Mouse (Mus musculus) heart, adult 11 months (tissue): ENCODE data around the gene Ppil6.
A peak's percentile ranks its signal among the peaks of the same experiment; 100 is the strongest.

Experiments
- DNase-seq: peaks from one replicate; pipeline ENCODE4 v3.0.0; 2022

The Ppil6 gene

DNA sequence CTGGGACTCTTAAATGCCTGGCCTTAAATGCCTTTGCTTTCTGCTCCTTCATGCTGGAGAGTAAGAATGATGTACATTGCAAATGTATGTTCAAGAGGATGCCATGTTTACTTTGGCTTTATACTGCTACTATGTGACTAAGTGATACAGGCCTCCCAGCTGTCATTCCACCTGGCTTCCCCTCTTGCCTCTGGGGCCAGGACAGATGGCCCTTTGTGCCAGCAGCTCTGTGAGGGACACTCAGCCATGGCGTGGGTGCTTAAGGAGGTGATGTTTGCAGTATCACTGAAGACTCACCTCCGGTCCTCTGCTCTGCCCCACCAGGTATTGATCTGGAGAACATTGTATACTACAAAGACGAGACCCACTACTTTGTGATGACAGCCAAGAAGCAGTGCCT is 10.3 kb upstream of the Ppil6 start:
- DNase-seq: no peak

DNA sequence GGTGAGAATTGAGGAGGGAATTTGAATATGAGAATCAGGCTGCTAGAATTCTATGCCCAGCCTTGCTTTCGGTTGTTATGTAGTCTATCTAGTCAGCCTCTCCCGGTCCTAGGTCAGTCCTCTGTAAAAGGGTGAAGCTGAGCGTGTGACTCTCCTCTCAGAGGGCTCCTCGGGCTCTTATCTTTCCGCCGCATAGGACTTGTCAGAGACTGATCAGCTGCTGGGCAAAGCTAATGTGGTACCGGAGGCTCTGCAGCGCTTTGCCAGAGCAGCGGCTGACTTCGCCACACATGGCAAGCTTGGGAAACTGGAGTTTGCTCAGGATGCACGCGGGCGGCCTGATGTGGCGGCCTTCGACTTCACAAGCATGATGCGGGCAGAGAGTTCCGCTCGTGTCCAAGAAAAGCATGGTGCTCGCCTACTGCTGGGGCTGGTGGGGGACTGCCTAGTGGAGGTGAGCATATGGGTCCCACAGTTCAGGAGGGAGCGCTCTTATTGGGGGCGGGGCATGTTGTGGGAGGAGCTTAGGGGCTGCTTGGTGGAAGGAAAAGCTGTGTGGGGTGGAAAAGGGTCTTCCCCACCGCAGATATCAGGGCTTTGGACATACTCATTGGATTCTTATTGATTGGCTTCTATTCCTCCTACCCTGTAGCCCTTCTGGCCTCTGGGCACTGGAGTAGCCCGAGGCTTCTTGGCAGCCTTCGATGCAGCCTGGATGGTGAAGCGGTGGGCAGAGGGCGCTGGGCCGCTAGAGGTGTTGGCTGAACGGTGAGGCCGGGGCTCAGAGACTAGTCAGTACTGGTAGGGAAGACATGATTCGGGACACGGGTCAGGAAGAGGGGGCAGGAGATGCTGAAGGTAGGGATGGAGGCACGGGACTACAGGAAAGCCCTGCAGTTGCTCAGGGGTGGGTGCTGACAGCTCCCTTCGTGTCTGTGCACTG is 9.0 kb upstream of the Ppil6 start:
- peak; percentile 92 for DNase-seq

DNA sequence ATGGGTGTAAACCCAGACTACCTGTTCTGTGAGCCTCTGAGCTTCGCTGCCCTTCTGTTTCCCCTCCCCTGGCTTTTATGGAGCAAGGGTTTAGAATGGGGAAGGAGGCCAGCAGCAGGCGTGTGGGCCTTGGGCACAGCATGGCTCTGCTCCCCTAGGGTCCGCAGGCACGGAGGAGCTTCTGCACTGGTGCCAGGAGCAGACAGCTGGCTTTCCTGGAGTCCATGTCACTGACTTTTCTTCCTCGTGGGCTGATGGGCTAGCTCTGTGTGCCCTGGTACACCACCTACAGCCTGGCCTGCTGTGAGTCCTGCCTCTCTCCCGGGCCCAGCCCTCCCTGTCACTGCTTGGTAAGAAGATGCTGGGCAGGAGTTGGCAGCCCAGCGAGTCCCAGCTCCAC is 7.8 kb upstream of the Ppil6 start:
- no peak for DNase-seq

DNA sequence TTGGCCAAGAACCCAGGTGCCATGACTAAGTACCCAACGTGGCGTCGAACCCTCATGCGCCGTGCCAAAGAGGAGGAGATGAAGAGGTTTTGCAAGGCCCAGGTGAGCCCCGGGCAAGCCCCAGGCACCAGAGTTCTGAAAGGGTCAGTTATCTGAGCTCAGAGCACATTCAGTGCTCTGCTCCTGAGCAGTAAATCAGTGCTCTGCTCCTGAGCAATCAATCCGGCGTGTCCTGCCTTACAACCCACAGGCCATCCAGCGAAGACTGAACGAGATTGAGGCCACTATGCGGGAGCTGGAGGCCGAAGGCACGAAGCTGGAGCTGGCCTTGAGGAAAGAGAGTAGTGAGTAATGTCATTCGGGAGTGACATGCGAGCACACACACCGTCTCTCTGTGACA is 4.5 kb upstream of the Ppil6 start:
- DNase-seq: no peak

DNA sequence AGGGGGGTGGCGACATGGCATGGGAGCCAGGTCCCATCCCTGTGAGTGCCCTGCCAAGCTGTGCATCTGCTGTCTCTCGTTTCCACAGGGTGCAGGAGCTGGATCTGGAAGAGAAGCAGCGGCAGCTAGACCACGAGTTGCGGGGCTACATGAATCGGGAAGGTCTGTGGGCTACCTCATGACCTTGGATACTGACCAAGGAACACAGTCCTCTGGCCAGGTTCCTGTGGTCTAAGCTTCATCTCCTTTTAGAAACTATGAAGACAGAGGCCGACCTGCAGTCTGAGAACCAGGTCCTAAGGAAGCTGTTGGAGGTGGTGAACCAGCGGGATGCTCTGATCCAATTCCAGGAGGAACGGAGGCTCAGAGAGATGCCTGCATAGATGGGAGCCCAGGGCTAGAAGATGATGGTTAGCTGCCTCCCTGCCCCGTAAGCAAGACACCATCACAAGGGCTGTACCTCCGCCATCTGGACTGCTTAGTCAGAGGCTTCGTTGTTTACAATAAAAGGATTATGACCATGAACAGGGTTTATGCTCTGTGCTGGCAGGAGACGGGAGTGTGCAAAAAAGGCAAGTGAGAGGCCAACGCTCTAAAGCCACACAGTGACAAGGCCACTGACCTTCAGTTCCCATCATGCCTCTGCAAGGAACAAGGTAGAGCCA is 3.6 kb upstream of the Ppil6 start:
- peak; percentile 89 for DNase-seq

DNA sequence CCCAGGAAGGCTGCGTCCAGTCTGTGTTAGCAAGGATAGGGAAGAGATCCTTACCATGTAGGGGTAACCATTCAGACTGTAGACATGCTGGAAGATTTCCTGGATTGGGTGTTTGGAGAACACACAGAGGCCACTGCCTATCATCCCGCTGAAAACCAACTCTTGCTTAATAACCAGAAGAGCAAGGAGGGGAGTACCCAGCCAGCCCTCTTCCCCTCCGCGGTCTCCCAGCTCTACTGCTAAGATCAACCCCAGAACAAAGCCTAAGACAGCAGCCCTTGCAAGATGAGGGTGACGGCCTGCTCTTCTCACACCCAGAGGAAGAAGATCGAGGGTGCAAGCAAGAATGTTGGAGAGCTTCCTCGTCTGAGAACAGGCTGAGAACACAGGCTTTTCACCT is 1.4 kb upstream of the Ppil6 start:
- peak; percentile 88 for DNase-seq

DNA sequence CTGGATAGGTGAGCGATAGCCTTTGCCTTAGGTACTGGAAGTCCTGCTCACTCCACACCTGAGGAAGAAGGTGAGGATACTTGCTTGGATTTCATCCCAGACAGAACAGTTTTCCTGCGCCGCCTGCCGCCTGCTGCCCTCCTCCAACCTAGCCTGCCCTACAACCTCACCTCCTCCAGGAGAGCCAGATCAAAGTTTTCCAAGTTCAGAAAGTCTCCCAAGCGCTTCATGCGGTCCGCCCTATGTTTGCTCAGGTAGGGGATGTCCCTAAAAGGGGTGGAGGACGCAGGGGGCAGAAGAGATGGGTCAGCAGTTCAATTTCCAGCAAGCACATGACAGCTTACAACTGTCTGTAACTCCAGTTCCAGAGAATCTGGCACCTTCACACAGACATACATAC is 945 bp upstream of the Ppil6 start:
- peak; percentile 90 for DNase-seq

DNA sequence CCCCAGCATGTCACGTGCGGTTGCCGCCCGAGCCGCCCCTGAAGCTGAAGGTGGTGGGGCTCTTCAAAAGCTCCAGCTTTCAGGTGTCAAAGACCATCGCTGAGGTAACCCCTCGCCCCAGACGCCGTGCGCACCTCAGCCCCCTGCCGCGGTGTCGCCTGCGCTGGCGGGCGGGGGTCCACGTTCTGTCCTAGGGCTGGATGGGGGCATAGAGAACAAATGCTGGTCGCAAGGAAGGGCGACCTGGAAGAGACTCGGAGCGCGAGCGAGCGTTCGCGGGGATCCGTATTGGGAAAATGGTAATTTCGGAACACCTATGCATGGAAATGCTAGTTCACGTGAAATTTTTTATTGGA is 257 bp downstream of the Ppil6 start:
- no peak for DNase-seq

DNA sequence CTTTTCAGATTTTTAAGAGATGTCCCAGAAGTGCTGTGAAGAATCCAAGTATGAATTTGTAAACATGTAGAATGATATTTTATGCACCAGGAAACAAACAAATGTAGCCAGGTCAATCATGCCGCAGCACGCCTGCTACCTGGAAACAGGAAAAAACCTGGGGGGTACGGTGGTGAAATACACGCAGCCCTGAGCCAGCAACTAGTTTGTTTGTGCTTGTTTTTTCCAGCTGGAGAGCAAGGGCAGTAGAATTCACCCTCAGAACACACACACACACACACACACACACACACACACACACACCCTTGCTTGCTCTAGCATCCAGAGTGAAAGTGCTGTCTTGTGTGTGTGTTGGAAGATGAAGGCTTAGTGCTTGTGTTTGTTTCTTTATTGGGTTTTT is 872 bp downstream of the Ppil6 start:
- DNase-seq: no peak

DNA sequence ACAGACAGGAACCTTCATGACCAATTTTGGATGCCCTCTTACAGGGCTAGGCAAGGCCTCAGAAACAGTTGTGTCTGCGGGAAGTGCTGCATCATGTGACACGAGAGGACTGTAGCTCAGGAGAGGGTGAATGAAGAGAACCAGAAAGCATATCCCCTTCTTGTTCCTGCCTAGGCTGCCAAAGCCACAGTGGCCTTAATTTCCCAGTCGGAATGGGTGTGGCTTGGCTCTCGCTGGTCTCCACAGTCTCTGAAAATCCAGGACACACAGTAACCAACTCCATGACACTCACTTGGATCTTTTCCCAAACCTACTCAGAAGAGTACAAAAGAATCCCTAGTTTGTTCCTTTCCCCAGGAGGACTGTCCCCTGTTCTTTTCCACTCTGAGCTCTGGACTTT is 10.7 kb downstream of the Ppil6 start:
- DNase-seq: peak; percentile 99

DNA sequence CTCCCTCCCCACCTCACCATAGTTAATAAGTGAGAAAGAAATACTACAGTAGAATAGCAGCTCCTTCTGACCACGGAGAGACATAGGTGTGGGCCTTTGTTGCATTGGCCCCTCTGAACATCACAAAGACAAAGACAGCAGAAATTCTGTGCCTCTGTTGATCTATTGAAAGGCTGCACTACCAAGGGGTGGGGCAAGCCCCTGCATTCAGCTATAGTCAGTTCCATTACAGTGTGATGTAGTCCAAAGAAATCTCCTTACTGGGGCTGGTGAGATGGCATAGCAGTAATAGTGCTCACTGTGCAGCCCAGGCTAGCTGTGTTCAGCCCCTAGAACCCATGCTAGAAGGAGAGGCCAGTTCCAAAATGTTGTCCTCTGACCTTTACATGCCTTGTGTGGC is 14.8 kb downstream of the Ppil6 start:
- peak; percentile 77 for DNase-seq

DNA sequence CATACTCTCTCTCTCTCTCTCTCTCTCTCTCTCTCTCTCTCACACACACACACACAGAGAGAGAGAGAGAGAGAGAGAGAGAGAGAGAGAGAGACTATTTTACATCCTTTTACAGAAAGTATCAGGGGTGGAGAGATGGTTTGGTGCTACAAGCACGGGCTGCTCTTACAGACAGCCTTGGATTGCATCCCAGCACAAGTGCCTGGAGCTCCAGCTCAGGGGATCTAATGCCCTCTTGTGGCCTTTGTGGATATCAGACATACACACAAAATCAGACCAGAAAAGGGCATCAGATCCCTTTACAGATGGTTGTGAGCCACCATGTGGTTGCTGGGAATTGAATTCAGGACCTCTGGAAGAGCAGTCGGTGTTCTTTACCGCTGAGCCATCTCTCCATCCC is 15.2 kb downstream of the Ppil6 start:
- DNase-seq: peak; percentile 94

DNA sequence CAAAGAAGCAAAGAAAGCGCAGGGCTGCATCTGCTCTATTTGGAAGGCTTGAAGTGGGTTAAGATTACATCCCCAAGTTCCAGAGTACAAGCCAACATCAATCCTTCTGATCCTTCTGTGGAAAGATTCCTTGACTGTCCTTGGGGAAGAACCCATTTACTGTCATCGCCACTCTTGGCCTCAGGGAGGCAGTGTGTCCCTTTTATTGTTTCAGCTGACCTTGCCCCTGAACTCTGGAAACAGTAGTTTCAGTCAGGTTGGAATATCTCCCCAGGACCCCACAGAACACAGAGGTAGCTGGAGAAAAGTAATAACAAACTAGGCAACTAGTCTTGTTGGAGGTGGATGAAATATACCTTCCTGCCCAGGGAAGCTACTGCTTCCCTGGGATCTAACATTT is 18.9 kb downstream of the Ppil6 start:
- peak; percentile 35 for DNase-seq

DNA sequence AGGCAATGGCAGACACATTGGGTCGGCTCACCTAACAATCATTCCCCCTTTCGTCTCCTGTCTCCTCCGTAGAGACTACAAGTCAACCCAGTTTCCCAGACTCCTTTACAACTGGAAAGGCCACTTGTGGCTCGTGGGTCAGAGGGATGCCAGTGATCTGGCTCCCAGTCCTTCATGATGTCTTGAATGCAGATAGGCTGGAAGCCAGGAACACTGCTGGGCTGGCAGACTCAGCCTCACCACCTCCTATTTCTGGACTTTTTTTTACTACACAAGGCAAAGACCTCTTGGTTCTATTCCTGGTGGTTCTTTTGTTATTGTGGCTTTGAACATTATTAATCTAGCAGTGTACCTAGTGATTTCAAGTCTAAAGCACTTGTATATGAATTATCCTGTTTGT is 24.1 kb downstream of the Ppil6 start:
- peak; percentile 92 for DNase-seq

DNA sequence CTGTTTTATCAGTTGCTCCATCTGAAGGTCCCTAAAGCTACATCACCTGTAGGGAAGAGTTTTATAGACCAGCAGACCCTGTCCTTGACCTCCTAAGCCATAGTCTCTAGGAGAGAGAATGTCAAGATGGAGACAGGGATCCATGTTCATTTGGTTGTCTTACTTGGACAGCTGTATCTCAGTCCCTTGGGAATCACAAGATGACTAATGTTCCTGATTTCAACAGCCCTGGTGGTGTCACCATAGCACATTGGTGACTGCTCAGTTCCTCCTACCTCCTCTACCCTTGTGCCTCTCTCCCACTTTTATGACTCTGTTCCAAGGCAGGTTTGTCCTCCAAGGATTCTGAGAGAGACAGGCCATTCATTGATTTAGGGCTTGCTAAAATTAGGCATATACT is 24.7 kb downstream of the Ppil6 start:
- peak; percentile 12 for DNase-seq

DNA sequence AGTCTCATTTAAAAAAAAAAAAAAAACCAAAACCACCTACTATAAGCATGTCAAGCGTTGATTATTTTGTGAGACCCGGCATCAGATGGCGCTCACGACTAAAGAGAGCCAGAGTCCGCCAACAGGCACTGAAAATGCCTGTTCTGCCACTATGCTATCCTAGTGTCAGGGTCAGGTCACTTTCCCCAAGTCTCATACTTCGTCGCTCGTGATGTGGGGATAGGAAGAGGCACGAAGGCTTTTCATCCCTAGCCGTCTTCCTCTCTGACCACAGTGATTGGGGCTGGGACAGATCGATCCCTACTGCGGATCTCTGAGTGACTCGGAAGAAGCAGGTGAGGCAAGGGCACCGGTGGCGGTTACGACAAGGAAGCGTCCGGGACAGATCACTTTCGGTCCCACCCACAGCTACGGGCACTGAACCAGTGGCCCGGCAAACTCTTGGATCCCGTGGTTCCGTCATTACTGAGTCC is 28.3 kb downstream of the Ppil6 start:
- DNase-seq: no peak

DNA sequence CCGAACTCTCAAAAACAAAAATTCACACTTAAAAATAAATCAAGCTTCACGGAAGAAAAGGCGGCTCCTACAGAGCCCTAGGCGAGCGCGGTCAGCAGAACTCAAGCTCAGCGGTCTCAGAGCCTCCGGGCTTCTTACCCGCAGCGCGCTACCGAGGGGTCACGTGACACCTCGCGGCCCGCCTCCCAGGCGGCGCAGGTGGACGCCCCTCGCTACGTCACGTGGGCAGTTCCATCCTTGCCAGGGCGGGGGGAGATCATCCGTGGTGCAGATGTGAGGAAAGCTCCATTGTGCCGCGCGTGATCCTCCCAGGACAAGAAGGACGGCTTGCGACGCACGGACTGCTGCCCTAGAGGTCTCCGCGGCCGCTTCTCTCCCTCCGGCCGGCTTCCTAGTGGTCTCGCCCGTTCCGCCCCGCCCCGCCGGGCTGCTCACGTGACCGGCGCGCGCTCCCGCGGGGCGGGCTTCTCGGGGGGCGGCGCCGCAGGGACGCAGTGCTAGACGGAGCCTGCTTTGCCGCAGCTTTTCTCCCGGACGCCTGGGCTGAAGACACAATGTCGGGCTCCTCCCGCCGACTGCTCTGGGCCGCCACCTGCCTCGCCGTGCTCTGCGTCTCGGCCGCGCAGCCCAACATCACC is 28.9 kb downstream of the Ppil6 start, which contains the start of gene Cd164:
Cd164 (plus strand) TSS at position 434 of the 638 bp plus-strand sequence.
- peak; percentile 100 for DNase-seq

DNA sequence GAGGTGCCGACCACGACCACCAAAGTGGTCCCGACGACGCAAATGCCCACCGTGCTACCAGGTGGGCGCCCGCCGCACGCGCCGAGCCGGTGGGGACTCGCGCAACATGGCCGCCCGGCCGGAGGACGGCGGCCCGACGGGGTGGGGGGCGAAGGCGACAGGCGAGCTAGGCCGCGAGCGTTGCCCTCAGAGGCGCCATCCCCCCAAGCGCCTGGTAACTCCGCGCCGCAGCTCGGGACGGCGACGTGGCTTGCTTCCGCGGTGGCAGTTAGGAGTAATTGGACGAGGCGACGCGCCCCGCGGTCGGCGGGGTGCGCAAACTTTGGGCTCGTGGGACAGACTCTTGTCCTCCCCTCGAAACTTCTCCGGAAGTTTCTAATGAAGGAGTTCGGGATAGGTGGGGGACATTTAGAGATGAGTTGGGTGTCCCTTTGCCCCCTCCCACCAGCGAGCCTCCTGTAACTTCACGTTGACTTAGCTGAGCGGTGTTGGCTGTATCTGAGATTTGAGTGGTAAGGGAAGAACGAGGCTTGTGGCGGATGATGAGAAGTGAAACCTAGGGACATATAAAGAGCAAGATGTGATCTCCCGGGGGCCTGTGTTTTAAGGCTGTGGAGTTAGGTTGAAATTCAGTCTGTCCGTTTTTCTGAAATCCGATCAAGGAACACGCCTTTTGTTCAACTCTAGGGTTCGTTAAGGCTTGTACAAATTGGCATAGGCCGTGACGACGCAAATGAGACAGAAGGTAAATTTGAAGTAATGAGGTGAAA is 29.6 kb downstream of the Ppil6 start:
- no peak for DNase-seq

DNA sequence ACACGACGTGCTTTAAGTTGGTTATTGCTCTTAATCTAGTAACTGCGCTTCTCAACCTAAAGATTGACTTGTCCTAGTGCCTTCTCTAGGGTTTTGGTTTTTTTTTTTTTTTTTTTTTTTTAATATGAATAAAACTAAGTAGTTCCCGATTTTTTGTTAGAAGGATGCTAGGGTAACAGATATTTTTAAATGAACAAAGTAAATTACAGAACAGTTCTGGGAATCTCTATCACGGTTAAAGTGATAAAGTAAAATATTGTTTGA is 30.1 kb downstream of the Ppil6 start:
- no peak for DNase-seq

DNA sequence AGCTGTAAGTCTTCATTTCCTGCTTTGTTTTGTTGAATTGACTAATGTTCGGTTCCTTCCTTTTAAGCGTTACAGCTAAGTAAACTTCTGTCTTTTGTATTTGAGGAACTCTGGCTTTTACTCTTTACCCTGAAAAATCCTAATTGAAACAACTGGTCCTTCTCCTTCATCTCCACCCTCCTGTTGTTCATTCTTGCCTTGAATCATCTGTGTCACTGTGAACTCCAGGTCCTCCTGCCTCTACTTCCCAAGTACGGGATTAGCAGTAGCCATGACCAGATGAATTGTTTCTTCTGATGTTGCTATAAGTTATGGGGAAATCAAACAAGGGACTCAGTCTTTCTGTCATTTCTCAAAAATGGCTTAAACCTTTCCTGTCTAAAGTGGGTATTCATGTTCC is 33.1 kb downstream of the Ppil6 start:
- peak; percentile 59 for DNase-seq

DNA sequence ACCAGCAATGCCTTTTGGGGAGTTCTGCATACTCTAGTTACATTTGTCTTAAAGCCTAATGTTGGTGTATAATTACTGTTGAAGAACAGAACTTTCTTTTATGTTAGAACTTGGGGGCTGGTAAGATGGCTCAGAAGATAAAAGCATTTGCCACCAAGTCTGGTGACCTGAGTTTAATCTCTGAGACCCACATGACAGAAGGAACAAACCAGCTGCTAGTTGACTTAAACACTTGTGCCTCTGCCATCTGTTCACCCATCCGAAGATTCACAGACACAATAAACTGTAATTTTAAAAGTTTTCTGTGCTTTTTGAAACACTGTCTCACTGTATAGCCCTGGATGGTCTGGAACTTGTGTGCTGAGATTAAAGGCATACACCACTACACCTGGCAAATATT is 35.5 kb downstream of the Ppil6 start:
- DNase-seq: peak; percentile 23

DNA sequence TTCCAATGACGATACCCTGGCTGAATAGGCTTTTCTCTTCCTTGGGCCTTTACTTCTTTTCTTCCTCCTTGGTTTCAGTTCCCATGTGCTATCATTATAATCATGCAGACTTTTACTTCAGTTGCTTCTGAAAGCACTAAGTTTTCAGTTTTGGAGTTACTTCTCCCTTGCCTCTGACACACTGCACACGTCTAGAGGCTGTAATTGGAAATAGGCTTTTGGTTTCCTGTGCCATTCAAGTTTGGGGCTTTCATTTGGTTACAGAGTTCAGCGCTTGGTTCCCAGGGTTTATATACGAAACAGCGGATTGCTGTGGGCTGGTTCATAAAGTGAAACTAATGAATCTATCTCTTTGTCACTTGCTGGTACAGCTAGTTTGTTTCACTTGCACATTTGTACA is 39.7 kb downstream of the Ppil6 start:
- no peak for DNase-seq

DNA sequence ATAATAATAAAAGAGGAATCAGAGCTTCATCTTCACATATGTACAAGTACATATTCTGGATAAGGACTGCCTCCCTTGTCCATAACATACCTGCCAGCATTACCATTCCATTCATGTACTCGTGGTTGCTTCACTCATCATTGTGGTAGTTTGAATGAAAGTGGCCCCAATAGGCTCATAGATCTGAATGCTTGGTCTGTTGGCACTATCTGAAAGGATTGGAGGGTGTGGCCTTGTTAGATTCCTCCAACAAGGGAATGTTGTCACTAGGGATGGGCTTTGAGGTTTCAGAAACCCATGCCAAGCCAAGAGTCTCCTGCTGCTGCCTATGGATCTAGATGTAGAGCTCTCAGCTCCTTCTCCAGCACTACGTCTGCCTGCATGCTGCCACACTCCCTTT is 45.8 kb downstream of the Ppil6 start:
- DNase-seq: peak; percentile 30
